In genomic region chr4:133174361-133174760, GRCm38 (mm10) we compare ENCODE assay signal across 9 mouse cellular contexts. TPM values are rescaled to one million over a fixed set of nuclear protein-coding genes. Genes with fewer than 3 reads are reported as not detected.
DNase-seq lines count a peak whose midpoint lies in the region; ATAC-seq lines count a peak whose summit lies in the region.
"Had no signal": no experiment of that assay in that cellular context is flagged by ENCODE, and none has a peak within 500 bp of the region (broad histone marks: within the 10 kb centered on the region; RNA-seq: fewer than 3 reads in every experiment).

No protein-coding gene starts in this region.

- no peak overlapping the region for H3K9ac ChIP-seq in embryonic facial prominence, embryonic 14.5 days (ENCODE audit: low read depth, low read length)
- peak overlapping the region; percentile 6; the same call in 1 of the 2 replicates for H3K9ac ChIP-seq in heart, embryonic 13.5 days
- H3K9ac ChIP-seq in lung, embryonic 15.5 days = no peak overlapping the region
- H3K9ac ChIP-seq: hindbrain, embryonic 13.5 days had no signal

- no peaks in the 10 kb centered on the region for H3K9me3 ChIP-seq in embryonic facial prominence, embryonic 14.5 days (ENCODE audit: control insufficient read depth, low read length)
- H3K9me3 ChIP-seq in embryonic facial prominence, embryonic 10.5 days = no peaks in the 10 kb centered on the region
- H3K9me3 ChIP-seq in heart, embryonic 13.5 days = no peaks in the 10 kb centered on the region
- H3K9me3 ChIP-seq in lung, embryonic 15.5 days = no peaks in the 10 kb centered on the region
- H3K9me3 ChIP-seq: hindbrain, embryonic 13.5 days had no signal

- peaks cover 30% of the 10 kb centered on the region for H3K36me3 ChIP-seq in embryonic facial prominence, embryonic 14.5 days (ENCODE audit: control insufficient read depth, insufficient read depth, low read length)
- H3K36me3 ChIP-seq in embryonic facial prominence, embryonic 10.5 days (replicated peaks) = peaks cover 31% of the 10 kb centered on the region
- H3K36me3 ChIP-seq in heart, embryonic 13.5 days = peaks cover 33% of the 10 kb centered on the region
- H3K36me3 ChIP-seq in lung, embryonic 15.5 days = peaks cover 31% of the 10 kb centered on the region

- no peak overlapping the region for H3K27ac ChIP-seq in embryonic facial prominence, embryonic 14.5 days (replicated peaks; ENCODE audit: low read depth, low read length)
- H3K27ac ChIP-seq in embryonic facial prominence, embryonic 10.5 days (replicated peaks) = no peak overlapping the region
- peak overlapping the region; percentile 71 for H3K27ac ChIP-seq in heart, embryonic 13.5 days (replicated peaks)
- peak overlapping the region; percentile 72 for H3K27ac ChIP-seq in lung, embryonic 15.5 days
- H3K27ac ChIP-seq: hindbrain, embryonic 13.5 days had no signal

- 51% methylated on average over 4 of the region's 4 CpGs for WGBS in embryonic facial prominence, embryonic 14.5 days
- 74% methylated on average over 4 of the region's 4 CpGs for WGBS in embryonic facial prominence, embryonic 10.5 days
- 25% methylated on average over 4 of the region's 4 CpGs for WGBS in heart, embryonic 13.5 days
- 23% methylated on average over 4 of the region's 4 CpGs for WGBS in lung, embryonic 15.5 days

- no peak for ATAC-seq in embryonic facial prominence, embryonic 14.5 days (ENCODE audit: low read depth)
- ATAC-seq in heart, embryonic 13.5 days (ENCODE audit: extremely low read depth, insufficient number of reproducible peaks, low FRiP score, low TSS enrichment) = no peak
- ATAC-seq in lung, embryonic 15.5 days (ENCODE audit: borderline replicate concordance, extremely low read depth, low FRiP score, low TSS enrichment) = no peak

- H3K27me3 ChIP-seq in embryonic facial prominence, embryonic 14.5 days (replicated peaks; ENCODE audit: control insufficient read depth, insufficient read depth, low read length) = no peaks in the 10 kb centered on the region
- H3K27me3 ChIP-seq in embryonic facial prominence, embryonic 10.5 days (replicated peaks; ENCODE audit: low read depth, poor library complexity, severe bottlenecking) = no peaks in the 10 kb centered on the region
- H3K27me3 ChIP-seq in heart, embryonic 13.5 days (replicated peaks) = no peaks in the 10 kb centered on the region
- H3K27me3 ChIP-seq in lung, embryonic 15.5 days = no peaks in the 10 kb centered on the region
- H3K27me3 ChIP-seq: hindbrain, embryonic 13.5 days had no signal

- H3K4me1 ChIP-seq in embryonic facial prominence, embryonic 14.5 days (ENCODE audit: control insufficient read depth, insufficient read depth, low read length) = peaks cover 10% of the 10 kb centered on the region
- peaks cover 26% of the 10 kb centered on the region for H3K4me1 ChIP-seq in embryonic facial prominence, embryonic 10.5 days
- peaks cover 88% of the 10 kb centered on the region for H3K4me1 ChIP-seq in heart, embryonic 13.5 days
- H3K4me1 ChIP-seq in lung, embryonic 15.5 days = peaks cover 56% of the 10 kb centered on the region

- DNase-seq in embryonic facial prominence, embryonic 14.5 days (ENCODE audit: low spot score) = peak; percentile 44
- no peak for DNase-seq in embryonic facial prominence, embryonic 10.5 days (ENCODE audit: low spot score)
- peak; percentile 54 for DNase-seq in 416B (ENCODE audit: low read depth)
- DNase-seq in yolk sac, embryonic 10.5 days (ENCODE audit: low spot score) = no peak
- DNase-seq in adrenal gland, adult (ENCODE audit: inconsistent age in 2 of 2, low spot score in 1 of 2) = no peak
- no peak for DNase-seq in Muller cell, postnatal 12 days (ENCODE audit: inconsistent ontology term)

- H3K4me3 ChIP-seq in embryonic facial prominence, embryonic 14.5 days (ENCODE audit: low read depth, low read length) = no peak overlapping the region
- no peak overlapping the region for H3K4me3 ChIP-seq in embryonic facial prominence, embryonic 10.5 days
- no peak overlapping the region for H3K4me3 ChIP-seq in heart, embryonic 13.5 days
- H3K4me3 ChIP-seq in lung, embryonic 15.5 days = no peak overlapping the region
- H3K4me3 ChIP-seq: hindbrain, embryonic 13.5 days had no signal

- no peak overlapping the region for H3K4me2 ChIP-seq in embryonic facial prominence, embryonic 14.5 days (ENCODE audit: low read depth, low read length)
- H3K4me2 ChIP-seq in heart, embryonic 13.5 days = peak overlapping the region; percentile 34
- peak overlapping the region; percentile 29; the same call in 1 of the 2 replicates for H3K4me2 ChIP-seq in lung, embryonic 15.5 days
- H3K4me2 ChIP-seq: hindbrain, embryonic 13.5 days had no signal

RNA-seq across cellular contexts. Expression of gene Cd164l2, which starts 37.6 kb away (rescaled TPM):
- 2.5 and 3.8 TPM in 2 replicates for polyA plus RNA-seq in embryonic facial prominence, embryonic 14.5 days (2014; fragmentation: Nextera tagmentation; extraction: Ambion mirVana)
- 3.0 and 5.2 TPM in 2 replicates for polyA plus RNA-seq in embryonic facial prominence, embryonic 10.5 days (2016; fragmentation: Nextera tagmentation; extraction: Ambion mirVana)
- 0.56 and 0.57 TPM in 2 replicates for polyA plus RNA-seq in heart, embryonic 13.5 days (2015; fragmentation: Nextera tagmentation; extraction: Ambion mirVana)
- 8.2 and 8.5 TPM in 2 replicates for polyA plus RNA-seq in lung, embryonic 15.5 days (2015; fragmentation: Nextera tagmentation; extraction: Ambion mirVana)

RNA-seq across cellular contexts. Expression of gene Gpr3, which starts 38.0 kb away (rescaled TPM):
- 0.18 and 0.19 TPM in 2 replicates for polyA plus RNA-seq in embryonic facial prominence, embryonic 14.5 days (2014; fragmentation: Nextera tagmentation; extraction: Ambion mirVana)
- polyA plus RNA-seq in embryonic facial prominence, embryonic 10.5 days (2016; fragmentation: Nextera tagmentation; extraction: Ambion mirVana) = 0.11 and 0.57 TPM in 2 replicates
- 0.14 and 0.28 TPM in 2 replicates for polyA plus RNA-seq in heart, embryonic 13.5 days (2015; fragmentation: Nextera tagmentation; extraction: Ambion mirVana)
- polyA plus RNA-seq in lung, embryonic 15.5 days (2015; fragmentation: Nextera tagmentation; extraction: Ambion mirVana) = 0.10 TPM in 1 of 2 replicates, not detected in the other

RNA-seq across cellular contexts. Expression of gene Wasf2, which starts 44.1 kb away (rescaled TPM):
- polyA plus RNA-seq in embryonic facial prominence, embryonic 14.5 days (2014; fragmentation: Nextera tagmentation; extraction: Ambion mirVana) = 83.4 and 92.4 TPM in 2 replicates
- 66.7 and 73.0 TPM in 2 replicates for polyA plus RNA-seq in embryonic facial prominence, embryonic 10.5 days (2016; fragmentation: Nextera tagmentation; extraction: Ambion mirVana)
- 64.6 and 72.7 TPM in 2 replicates for polyA plus RNA-seq in heart, embryonic 13.5 days (2015; fragmentation: Nextera tagmentation; extraction: Ambion mirVana)
- 120 and 136 TPM in 2 replicates for polyA plus RNA-seq in lung, embryonic 15.5 days (2015; fragmentation: Nextera tagmentation; extraction: Ambion mirVana)

Comparison
In these comparisons a context has a peak if more than half of its experiments do, and no peak if none do; other contexts are left out.
1. DNase-seq: peak in embryonic facial prominence, embryonic 14.5 days (single experiment) and 416B (single experiment); none in embryonic facial prominence, embryonic 10.5 days (single experiment), yolk sac, embryonic 10.5 days (single experiment), adrenal gland, adult (0 of 2) and Muller cell, postnatal 12 days (single experiment).
2. H3K27ac ChIP-seq: peak in heart, embryonic 13.5 days (single experiment) and lung, embryonic 15.5 days (single experiment); none in embryonic facial prominence, embryonic 14.5 days (single experiment) and embryonic facial prominence, embryonic 10.5 days (single experiment).